Mouse (Mus musculus): ENCODE data around the gene Pex10. TPM values are rescaled to one million over a fixed set of nuclear protein-coding genes. Genes with fewer than 3 reads are reported as not detected.

Gene Pex10
- total RNA-seq (2012; rRNA removed) (15.7 and 21.9 TPM in 2 replicates), total RNA-seq (2014; rRNA removed) (9.2 and 10.2 TPM in 2 replicates), polyA plus RNA-seq (2012; ENCODE audit: insufficient read length, low read depth) (14.2 and 15.6 TPM in 2 replicates)

DNA sequence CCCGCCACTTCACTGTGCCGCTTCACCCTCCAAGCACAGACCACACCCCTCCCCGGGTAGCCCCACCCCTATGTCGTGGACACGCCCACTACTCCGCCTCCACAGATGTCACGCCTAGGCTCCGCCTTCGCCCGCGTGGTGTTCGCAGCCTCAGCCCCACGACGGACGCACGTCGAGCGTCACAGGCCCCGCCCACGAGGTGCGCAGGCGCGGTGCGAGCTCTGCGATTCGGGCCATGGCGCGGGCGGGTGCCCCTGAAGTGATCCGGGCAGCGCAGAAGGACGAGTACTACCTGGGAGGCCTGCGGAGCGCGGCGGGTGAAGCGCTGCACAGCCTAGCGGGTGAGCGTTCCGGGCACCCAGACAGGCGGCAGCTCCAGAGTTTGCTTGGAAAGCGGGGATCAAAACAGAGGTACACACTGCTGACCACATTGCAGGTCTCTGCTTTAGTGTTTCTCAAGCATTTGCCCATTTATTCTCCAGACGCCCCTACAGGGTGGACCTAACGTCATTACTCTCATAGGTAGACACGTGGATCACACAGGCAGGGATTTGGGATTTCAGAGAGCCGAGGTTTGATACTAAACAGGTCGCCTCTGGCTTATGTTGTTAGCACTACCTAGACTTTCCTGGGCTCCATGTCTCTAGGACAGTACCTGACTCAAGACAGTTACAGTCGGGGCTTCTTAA, at the start of gene Pex10:
Gene Pex10 (plus strand): TSS at position 183 of the 689 bp plus-strand sequence.
- dilution Hi-C loops (cut with MboI; ENCODE audit: extremely low pct_ligation_motif_present, extremely low pct_unique_long_range_greater_than_20kb, low sequenced_read_pairs) (no loop called here), in situ Hi-C loops (cut with MboI; ENCODE audit: low pct_ligation_motif_present, low pct_unique_long_range_greater_than_20kb, low sequenced_read_pairs) (loop anchor here (5.0 kb wide), 2 partner anchors 120 to 190 kb away; no protein-coding TSS in a partner anchor)
- Histone ChIP-seq H3K9ac (ENCODE audit: insufficient read depth, low read depth) (peak within 1 kb of the TSS; percentile 64), H3K4me3 (replicated peaks in 1 of 3; ENCODE audit: low read depth in 2 of 3, low read length in 2 of 3, poor library complexity in 1 of 3) (peak within 1 kb of the TSS; percentile 71 to 77 (median 76)), H3K27me3 (replicated peaks) (peaks cover 23% of the 10 kb centered on the region), H3K36me3 (replicated peaks in 1 of 2; ENCODE audit: control insufficient read depth in 1 of 2, insufficient read depth in 1 of 2, low read length in 1 of 2) (peaks cover 36 to 40% of the 10 kb centered on the region in 2 experiments), H3K27ac (ENCODE audit: insufficient read depth, low read depth) (no peak within 1 kb of the TSS), H3K79me2 (replicated peaks; ENCODE audit: control insufficient read depth, extremely low read depth, insufficient read depth, poor library complexity, severe bottlenecking) (0 out of 2 replicates have a peak, but pooled peaks cover 3% of the 10 kb centered on the region), H3K4me2 (ENCODE audit: insufficient read depth, low read depth, poor library complexity, severe bottlenecking) (peak within 1 kb of the TSS; percentile 72), H3K4me1 (ENCODE audit: control insufficient read depth in 1 of 2, insufficient read depth in 2 of 2) (peaks cover 0 to 21% of the 10 kb centered on the region in 2 experiments; a peak in 2 of 4 replicates), H3K9me3 (replicated peaks; ENCODE audit: low read length) (no peaks in the 10 kb centered on the region)
- TF ChIP-seq BHLHE40 (IDR thresholded peaks at IDR 0.05; ENCODE audit: low read depth, low read length) (no peak), NELFE (IDR thresholded peaks at IDR 0.05; ENCODE audit: low read depth, low read length) (peak; percentile 77; the same call in 1 of the 2 replicates), MXI1 (IDR thresholded peaks at IDR 0.05; ENCODE audit: low read depth, low read length) (peak; percentile 3; the same call in 1 of the 2 replicates), MAX (IDR thresholded peaks at IDR 0.05; ENCODE audit: low read length) (peak; percentile 57; the same call in 1 of the 2 replicates), UBTF (IDR thresholded peaks at IDR 0.05; ENCODE audit: low read depth, low read length) (no peak), MAZ (IDR thresholded peaks at IDR 0.05; ENCODE audit: low read depth, low read length) (no peak; the same call in 1 of the 2 replicates), POLR2A (IDR thresholded peaks at IDR 0.05; ENCODE audit: low read depth, low read length) (peak; percentile 86), TCF12 (IDR thresholded peaks at IDR 0.05; ENCODE audit: low read depth, low read length) (peak; percentile 76; the same call in 1 of the 2 replicates), HCFC1 (IDR thresholded peaks at IDR 0.05; ENCODE audit: low read depth, low read length) (peak; percentile 61), KAT2A (IDR thresholded peaks at IDR 0.05; ENCODE audit: insufficient replicate concordance, low read length) (no peak), NRF1 (IDR thresholded peaks at IDR 0.05; ENCODE audit: low read depth, low read length) (peak; percentile 99), ETS1 (conservative IDR thresholded peaks at IDR 0.05; ENCODE audit: low read depth, low read length) (no peak), MYC (IDR thresholded peaks at IDR 0.05; ENCODE audit: low read depth, low read length) (no peak)
- peak; percentile 95 for DNase-seq (ENCODE audit: extremely low read depth)

DNA sequence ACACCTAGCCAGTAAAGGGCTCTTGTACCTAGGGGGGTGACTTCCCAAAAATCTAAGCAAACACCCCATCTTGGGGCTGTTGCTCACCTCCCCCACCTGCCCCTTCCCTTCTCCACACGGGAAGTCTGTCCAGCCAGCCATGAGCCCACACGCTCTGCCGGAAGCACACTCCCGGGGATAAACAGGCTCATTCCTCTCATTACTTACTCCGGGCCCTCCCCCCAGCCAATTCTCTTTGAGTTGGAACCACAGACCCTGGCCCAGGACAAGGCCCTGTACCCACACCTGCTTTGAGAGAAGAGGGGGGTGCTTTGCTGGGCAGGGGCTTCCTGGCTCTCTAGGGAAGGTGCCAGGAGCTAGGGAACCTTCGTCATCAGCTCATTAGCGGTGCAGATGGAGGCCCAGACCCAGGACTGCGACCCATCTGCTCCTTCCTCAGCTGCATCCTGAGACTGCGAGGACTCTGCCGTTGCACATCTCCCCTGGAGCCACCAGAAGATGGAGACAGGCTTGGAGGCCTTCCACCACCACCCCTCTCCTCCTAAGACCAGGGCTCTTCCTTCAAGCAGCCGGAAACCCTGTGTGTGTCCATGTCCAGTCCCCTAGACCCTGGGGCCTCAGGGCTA, 49.5 kb upstream of the Pex10 start:
- Histone ChIP-seq H3K27me3 (replicated peaks) (peaks cover 96% of the 10 kb centered on the region), H3K4me3 (replicated peaks in 1 of 3; ENCODE audit: low read depth in 2 of 3, low read length in 2 of 3, poor library complexity in 1 of 3) (no peak overlapping the region), H3K4me1 (ENCODE audit: control insufficient read depth in 1 of 2, insufficient read depth in 2 of 2) (peaks cover 0 to 7% of the 10 kb centered on the region in 2 experiments; a peak in 1 of 4 replicates), H3K4me2 (ENCODE audit: insufficient read depth, low read depth, poor library complexity, severe bottlenecking) (no peak overlapping the region), H3K27ac (ENCODE audit: insufficient read depth, low read depth) (no peak overlapping the region), H3K9ac (ENCODE audit: insufficient read depth, low read depth) (no peak overlapping the region), H3K36me3 (replicated peaks in 1 of 2; ENCODE audit: control insufficient read depth in 1 of 2, insufficient read depth in 1 of 2, low read length in 1 of 2) (no peaks in the 10 kb centered on the region), H3K79me2 (replicated peaks; ENCODE audit: control insufficient read depth, extremely low read depth, insufficient read depth, poor library complexity, severe bottlenecking) (no peaks in the 10 kb centered on the region), H3K9me3 (replicated peaks; ENCODE audit: low read length) (no peaks in the 10 kb centered on the region)
- TF ChIP-seq NELFE (IDR thresholded peaks at IDR 0.05; ENCODE audit: low read depth, low read length), result no peak
- TF ChIP-seq JUN (IDR thresholded peaks at IDR 0.05; ENCODE audit: insufficient read depth, low read depth, low read length), result no peak
- dilution Hi-C loops (cut with MboI; ENCODE audit: extremely low pct_ligation_motif_present, extremely low pct_unique_long_range_greater_than_20kb, low sequenced_read_pairs) (no loop called here), in situ Hi-C loops (cut with MboI; ENCODE audit: low pct_ligation_motif_present, low pct_unique_long_range_greater_than_20kb, low sequenced_read_pairs) (no loop called here)
- DNase-seq (ENCODE audit: extremely low read depth), result no peak
